Mouse (Mus musculus) induced T-regulatory cell, adult 2 months (primary cell): Measurements from ENCODE around the gene Il17rc.

Experiments
- DNase-seq: peaks from one replicate; pipeline ENCODE4 v3.0.0-alpha.2; 2012; ENCODE audit warnings: low read depth

Gene Il17rc

GRCm38 (mm10) chr6:113455007-113455406, 16.2 kb upstream of the Il17rc start:
- no peak for DNase-seq

- no peak for DNase-seq
Measured at GRCm38 (mm10) chr6:113457952-113458534, 13.2 kb upstream of the Il17rc start, which contains the start of gene Il17re. TSS of gene Il17re (plus strand) at chr6:113458484.

- no peak for DNase-seq
Measured at GRCm38 (mm10) chr6:113458635-113459034, 12.6 kb upstream of the Il17rc start.

- DNase-seq = no peak
Measured at GRCm38 (mm10) chr6:113464040-113464439, 7.2 kb upstream of the Il17rc start.

- DNase-seq = no peak
Measured at GRCm38 (mm10) chr6:113465602-113466001, 5.6 kb upstream of the Il17rc start.

GRCm38 (mm10) chr6:113468512-113468911, 2.7 kb upstream of the Il17rc start:
- no peak for DNase-seq

GRCm38 (mm10) chr6:113469021-113469420, 2.2 kb upstream of the Il17rc start:
- DNase-seq = peak; percentile 86

- DNase-seq = peak; percentile 69
Measured at GRCm38 (mm10) chr6:113469432-113469831, 1.8 kb upstream of the Il17rc start.

GRCm38 (mm10) chr6:113472061-113472460, 834 bp downstream of the Il17rc start:
- no peak for DNase-seq

- DNase-seq = no peak
Measured at GRCm38 (mm10) chr6:113473246-113473645, 2.0 kb downstream of the Il17rc start.

- no peak for DNase-seq
Measured at GRCm38 (mm10) chr6:113473715-113474114, 2.5 kb downstream of the Il17rc start.

- no peak for DNase-seq
Measured at GRCm38 (mm10) chr6:113477353-113477752, 6.1 kb downstream of the Il17rc start.

GRCm38 (mm10) chr6:113478906-113479305, 7.7 kb downstream of the Il17rc start:
- no peak for DNase-seq

GRCm38 (mm10) chr6:113480555-113481373, 9.5 kb downstream of the Il17rc start:
- no peak for DNase-seq

GRCm38 (mm10) chr6:113482477-113483099, 11.4 kb downstream of the Il17rc start:
- no peak for DNase-seq

- DNase-seq = peak; percentile 97
Measured at GRCm38 (mm10) chr6:113483100-113483615, 11.9 kb downstream of the Il17rc start, which contains the start of gene Creld1. TSS of gene Creld1 (plus strand) at chr6:113483297.

GRCm38 (mm10) chr6:113483729-113484128, 12.5 kb downstream of the Il17rc start:
- DNase-seq = no peak

GRCm38 (mm10) chr6:113487125-113487576, 15.9 kb downstream of the Il17rc start:
- peak; percentile 37 for DNase-seq

GRCm38 (mm10) chr6:113489410-113489809, 18.2 kb downstream of the Il17rc start:
- DNase-seq = no peak

GRCm38 (mm10) chr6:113492101-113492864, 21.1 kb downstream of the Il17rc start:
- DNase-seq = no peak

- peak; percentile 92 for DNase-seq
Measured at GRCm38 (mm10) chr6:113494258-113494788, 23.1 kb downstream of the Il17rc start.
